Mouse (Mus musculus) CH12.LX (cell line): ENCODE measurements around the gene Ptpn4.

ENCODE experiments used
- CHD1 ChIP-seq: IDR thresholded peaks from 2 replicates; pipeline ENCODE4 v1.6.1; 2012; ENCODE audit warnings: low read depth, low read length, improper control_type of control experiment, inconsistent platforms
- CTCF ChIP-seq, 2 experiments: IDR thresholded peaks in 1 of 2; conservative IDR thresholded peaks in 1 of 2; 2 replicates each; pipeline ENCODE4 v1.5.1; 2011 to 2012; ENCODE audit warnings: low read depth in 2 of 2, low read length in 2 of 2, improper control_type of control experiment in 1 of 2, inconsistent platforms in 1 of 2, mild to moderate bottlenecking in 1 of 2, moderate library complexity in 1 of 2
- EP300 ChIP-seq: IDR thresholded peaks from 2 replicates; pipeline ENCODE4 v1.6.1; 2011; ENCODE audit warnings: low read length, improper control_type of control experiment
- KAT2A ChIP-seq: IDR thresholded peaks from 2 replicates; pipeline ENCODE4 v1.6.1; 2012; ENCODE audit warnings: low read length, improper control_type of control experiment, inconsistent platforms; ENCODE audit not compliant: insufficient replicate concordance
- MAFK ChIP-seq: IDR thresholded peaks from 2 replicates; pipeline ENCODE4 v1.6.1; 2011; ENCODE audit warnings: low read length, improper control_type of control experiment; ENCODE audit not compliant: insufficient replicate concordance
- MAZ ChIP-seq: IDR thresholded peaks from 2 replicates; pipeline ENCODE4 v1.6.1; 2012; ENCODE audit warnings: low read depth, mild to moderate bottlenecking, inconsistent platforms, low read length, improper control_type of control experiment, moderate library complexity
- MYC ChIP-seq: IDR thresholded peaks from 2 replicates; pipeline ENCODE4 v1.6.1; 2011; ENCODE audit warnings: low read depth, mild to moderate bottlenecking, improper control_type of control experiment, low read length
- NELFE ChIP-seq: IDR thresholded peaks from 2 replicates; pipeline ENCODE4 v1.6.1; 2011; ENCODE audit warnings: low read depth, low read length, improper control_type of control experiment
- POLR2A ChIP-seq: IDR thresholded peaks from 2 replicates; pipeline ENCODE4 v1.6.1; 2011; ENCODE audit warnings: low read depth, mild to moderate bottlenecking, improper control_type of control experiment, low read length
- SMC3 ChIP-seq: IDR thresholded peaks from 2 replicates; pipeline ENCODE4 v1.6.1; 2011; ENCODE audit warnings: low read depth, low read length, improper control_type of control experiment
- UBTF ChIP-seq: IDR thresholded peaks from 2 replicates; pipeline ENCODE4 v1.6.1; 2012; ENCODE audit warnings: low read depth, mild to moderate bottlenecking, inconsistent platforms, low read length, improper control_type of control experiment, moderate library complexity

DNA sequence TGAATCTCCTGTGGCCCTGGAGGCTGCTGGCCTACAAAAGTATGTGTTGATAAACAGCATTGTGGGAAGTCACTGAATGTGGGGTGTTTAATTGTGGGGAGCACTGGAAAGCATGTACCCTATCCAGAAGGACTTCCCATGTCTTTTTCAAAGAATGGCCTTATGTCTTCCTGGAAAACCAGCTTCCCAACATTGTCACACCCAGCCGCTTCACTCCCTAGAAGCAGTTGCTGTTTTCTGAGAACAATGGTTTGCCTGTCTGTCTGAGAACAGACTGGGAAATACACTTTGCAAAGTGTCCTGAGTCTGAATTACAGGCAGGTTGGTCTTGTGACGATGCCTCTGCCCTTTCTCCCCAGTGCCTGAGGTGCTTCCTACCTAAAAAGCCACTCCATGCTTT, 29.9 kb upstream of the Ptpn4 start:
- TF ChIP-seq KAT2A (no peak), EP300 (no peak), MAZ (no peak), MYC (no peak), CHD1 (no peak), POLR2A (no peak), NELFE (no peak), SMC3 (no peak), UBTF (no peak), CTCF (conservative IDR thresholded peaks at IDR 0.05 in 1 of 2, IDR thresholded peaks at IDR 0.05 in 1 of 2; ENCODE audit: low read depth in 2 of 2, low read length in 2 of 2) (no peak), MAFK (no peak)
